Mouse (Mus musculus) forebrain, embryonic 11.5 days (tissue): Measurements from ENCODE around the gene Ppfia4. TPM values are rescaled to one million over a fixed set of nuclear protein-coding genes. Genes with fewer than 3 reads are reported as not detected.

ENCODE experiments used
- ATAC-seq: fragments of 200-750 bp; cut with Nextera tagmentation; replicated peaks from 2 replicates; pipeline ENCODE4 v1.8.0; 2017; ENCODE audit warnings: moderate TSS enrichment; ENCODE audit not compliant: low FRiP score
- DNase-seq: peaks from one replicate; pipeline ENCODE4 v3.0.0-alpha.2; 2017; ENCODE audit warnings: low spot score
- H3K27ac ChIP-seq: fragments of 300-500 bp; sonication (generic); 2 replicates; pipeline ENCODE4 v1.5.1; 2014; ENCODE audit warnings: low read depth, low read length
- H3K27me3 ChIP-seq: fragments of 300-500 bp; sonication (generic); 2 replicates; pipeline ENCODE4 v1.6.1; 2014; ENCODE audit warnings: mild to moderate bottlenecking, low read length, mixed read lengths; ENCODE audit not compliant: control insufficient read depth, insufficient read depth
- H3K36me3 ChIP-seq: fragments of 300-500 bp; sonication (generic); 2 replicates; pipeline ENCODE4 v1.6.1; 2014; ENCODE audit warnings: mild to moderate bottlenecking, low read length, moderate library complexity, mixed read lengths; ENCODE audit not compliant: control insufficient read depth, insufficient read depth
- H3K4me1 ChIP-seq: fragments of 300-500 bp; sonication (generic); replicated peaks from 2 replicates; pipeline ENCODE4 v1.6.1; 2014; ENCODE audit warnings: low read length, mixed read lengths; ENCODE audit not compliant: control insufficient read depth, insufficient read depth
- H3K4me2 ChIP-seq: fragments of 300-500 bp; sonication (generic); 2 replicates; pipeline ENCODE4 v1.6.1; 2014; ENCODE audit warnings: low read depth, mild to moderate bottlenecking, low read length, moderate library complexity, mixed read lengths; ENCODE audit not compliant: severe bottlenecking
- H3K4me3 ChIP-seq: fragments of 300-500 bp; sonication (generic); 2 replicates; pipeline ENCODE4 v1.5.1; 2014; ENCODE audit warnings: low read depth, low read length
- H3K9ac ChIP-seq: fragments of 300-500 bp; sonication (generic); 2 replicates; pipeline ENCODE4 v1.6.1; 2014; ENCODE audit warnings: low read length
- H3K9me3 ChIP-seq: fragments of 300-500 bp; sonication (generic); 2 replicates; pipeline ENCODE4 v1.6.1; 2016; ENCODE audit warnings: low read length, mixed read lengths; ENCODE audit not compliant: control insufficient read depth
- WGBS: fragments of 180-500 bp; shearing (Covaris S2); extraction: QIAGEN DNeasy Blood & Tissue Kit; methylation state at CpG from one replicate; pipeline ENCODE4 v1.1.7; 2014; 5-methylcytosine and 5-hydroxymethylcytosine counted together
- polyA plus RNA-seq: library from polyadenylated mRNA; unstranded; fragments of >200 nt; fragmentation: Nextera tagmentation; extraction: Ambion mirVana; gene quantifications from 2 replicates; pipeline ENCODE4 v1.2.1, GENCODE M21; 2014

Gene Ppfia4
- polyA plus RNA-seq, 1 experiment from 2014 or later = 2.5 TPM

DNA sequence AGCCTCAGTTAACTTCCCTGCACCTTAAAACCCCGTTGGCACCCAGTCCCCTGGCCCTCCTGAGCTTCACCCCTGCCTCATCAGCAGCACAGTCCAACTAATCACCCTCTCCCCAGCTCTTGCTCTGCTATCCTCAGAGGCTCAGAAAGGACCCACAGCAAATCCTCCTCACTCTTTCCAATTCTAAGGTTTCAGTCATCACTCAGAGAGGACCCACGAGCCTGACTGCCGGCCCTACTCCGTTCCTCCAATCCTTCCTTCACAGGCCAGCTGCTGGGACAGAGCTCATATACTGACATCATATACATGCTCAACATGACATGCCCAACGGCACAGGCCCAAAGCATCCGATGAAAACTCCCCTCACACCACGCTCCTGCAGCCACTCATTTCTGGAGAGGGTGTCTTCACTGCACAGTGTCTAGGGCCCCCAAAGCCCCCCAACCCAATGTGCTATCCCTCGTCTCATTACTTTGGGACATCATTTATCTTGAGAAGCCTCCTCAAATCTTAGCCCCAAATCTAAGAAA lies 10.1 kb upstream of the Ppfia4 start:
- Histone ChIP-seq H3K4me3 (no peak overlapping the region), H3K27me3 (no peaks in the 10 kb centered on the region), H3K9ac (no peak overlapping the region), H3K4me1 (0 out of 2 replicates have a peak, but pooled peaks cover 4% of the 10 kb centered on the region), H3K36me3 (peaks cover 3% of the 10 kb centered on the region; the same call in 1 of the 2 replicates), H3K4me2 (no peak overlapping the region), H3K27ac (no peak overlapping the region), H3K9me3 (no peaks in the 10 kb centered on the region)
- ATAC-seq (no peak), DNase-seq (no peak)
- 79% methylated on average over 8 of the region's 8 CpGs for WGBS

- 0 out of 2 replicates have a peak, but pooled peaks cover 4% of the 10 kb centered on the region for H3K4me1 ChIP-seq
- no peak overlapping the region for H3K9ac ChIP-seq
- no peak overlapping the region for H3K4me3 ChIP-seq
- no peaks in the 10 kb centered on the region for H3K9me3 ChIP-seq
- no peaks in the 10 kb centered on the region for H3K27me3 ChIP-seq
- 64% methylated on average over 2 of the region's 2 CpGs for whole genome bisulfite sequencing
- DNase-seq (no peak), ATAC-seq (no peak)
- no peak overlapping the region for H3K27ac ChIP-seq
- H3K4me2 ChIP-seq = no peak overlapping the region
- peaks cover 3% of the 10 kb centered on the region; the same call in 1 of the 2 replicates for H3K36me3 ChIP-seq
Measured at GRCm38 (mm10) chr1:134342278-134342664, 9.5 kb upstream of the Ppfia4 start.

- no peaks in the 10 kb centered on the region for H3K27me3 ChIP-seq
- no peak overlapping the region for H3K4me2 ChIP-seq
- H3K9me3 ChIP-seq = no peaks in the 10 kb centered on the region
- H3K36me3 ChIP-seq = peaks cover 3% of the 10 kb centered on the region; the same call in 1 of the 2 replicates
- DNase-seq (no peak), ATAC-seq (no peak)
- 0 out of 2 replicates have a peak, but pooled peaks cover 4% of the 10 kb centered on the region for H3K4me1 ChIP-seq
- H3K27ac ChIP-seq = no peak overlapping the region
- WGBS = 83% methylated on average over 5 of the region's 5 CpGs
- no peak overlapping the region for H3K9ac ChIP-seq
- H3K4me3 ChIP-seq = no peak overlapping the region
Measured at GRCm38 (mm10) chr1:134341641-134342277, 9.0 kb upstream of the Ppfia4 start.

- no peak overlapping the region for H3K4me3 ChIP-seq
- no peak overlapping the region for H3K9ac ChIP-seq
- H3K36me3 ChIP-seq = no peaks in the 10 kb centered on the region
- 0 out of 2 replicates have a peak, but pooled peaks cover 4% of the 10 kb centered on the region for H3K4me1 ChIP-seq
- ATAC-seq (no peak), DNase-seq (no peak)
- no peaks in the 10 kb centered on the region for H3K9me3 ChIP-seq
- H3K27me3 ChIP-seq = no peaks in the 10 kb centered on the region
- H3K27ac ChIP-seq = no peak overlapping the region
- H3K4me2 ChIP-seq = no peak overlapping the region
- 93% methylated on average over 18 of the region's 18 CpGs for WGBS
Measured at GRCm38 (mm10) chr1:134339757-134340619, 7.3 kb upstream of the Ppfia4 start.

DNA sequence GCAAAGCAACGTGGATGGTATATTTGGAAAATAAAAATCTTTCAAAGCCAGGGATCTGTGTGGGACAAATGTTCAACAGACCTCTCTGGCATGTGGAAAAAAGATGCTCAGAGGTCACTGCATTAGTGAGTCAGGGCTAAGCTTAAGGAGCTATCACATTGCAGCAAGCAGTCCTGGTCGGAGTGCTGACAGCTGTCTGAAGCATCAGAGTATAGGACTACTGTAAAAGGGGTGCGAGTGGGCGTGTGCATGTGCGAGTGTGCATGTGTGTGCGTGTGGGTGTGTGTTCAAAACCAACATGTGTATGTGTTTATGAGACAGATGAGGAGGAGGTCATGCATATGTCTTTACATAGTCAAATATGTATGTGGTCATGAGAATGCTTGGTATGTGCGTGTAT lies 6.4 kb upstream of the Ppfia4 start:
- no peak overlapping the region for H3K9ac ChIP-seq
- H3K4me1 ChIP-seq = 0 out of 2 replicates have a peak, but pooled peaks cover 3% of the 10 kb centered on the region
- no peak overlapping the region for H3K4me2 ChIP-seq
- ATAC-seq (no peak), DNase-seq (no peak)
- H3K27me3 ChIP-seq = no peaks in the 10 kb centered on the region
- 94% methylated on average over 7 of the region's 7 CpGs for WGBS
- no peak overlapping the region for H3K4me3 ChIP-seq
- no peak overlapping the region for H3K27ac ChIP-seq
- no peaks in the 10 kb centered on the region for H3K9me3 ChIP-seq
- H3K36me3 ChIP-seq = no peaks in the 10 kb centered on the region

DNA sequence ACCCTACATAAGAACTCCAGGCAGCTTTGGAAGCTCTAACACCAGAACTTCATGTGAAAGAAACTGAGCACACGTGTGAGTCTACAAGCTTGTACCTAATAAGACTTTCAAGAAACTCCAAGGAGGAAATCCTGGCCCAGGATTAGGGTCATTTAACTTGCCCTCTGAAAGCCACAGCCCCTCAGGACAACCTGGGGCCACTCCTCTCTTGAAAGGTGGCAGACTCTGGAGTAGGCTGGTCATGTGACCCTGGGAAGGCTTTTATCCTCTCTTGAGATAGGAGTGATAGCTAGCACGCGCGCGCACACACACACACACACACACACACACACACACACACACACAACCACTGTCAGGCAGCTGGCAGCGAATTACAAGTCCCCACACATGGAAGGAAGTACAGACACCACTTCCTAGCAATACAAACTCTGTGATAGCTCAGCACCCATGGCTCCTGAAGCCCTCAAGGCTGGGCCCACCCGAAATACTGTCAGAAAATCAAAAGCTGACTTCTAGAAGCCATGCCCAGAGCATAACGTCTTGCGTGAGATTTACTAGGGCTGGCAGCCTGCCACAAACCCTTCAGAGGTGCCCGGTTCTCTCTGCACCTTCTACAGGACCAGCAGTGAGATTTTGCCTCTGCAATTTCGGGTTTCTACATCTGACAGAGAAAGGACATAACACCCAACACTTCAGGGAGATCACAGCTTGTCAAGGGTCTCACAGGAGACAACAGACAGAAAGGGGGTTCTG lies 4.4 kb upstream of the Ppfia4 start:
- H3K27ac ChIP-seq = no peak overlapping the region
- DNase-seq (peak; percentile 30), ATAC-seq (no peak)
- H3K4me1 ChIP-seq = no peaks in the 10 kb centered on the region
- 91% methylated on average over 11 of the region's 11 CpGs for WGBS
- H3K4me3 ChIP-seq = no peak overlapping the region
- H3K9me3 ChIP-seq = no peaks in the 10 kb centered on the region
- H3K27me3 ChIP-seq = no peaks in the 10 kb centered on the region
- H3K36me3 ChIP-seq = no peaks in the 10 kb centered on the region
- H3K4me2 ChIP-seq = no peak overlapping the region
- no peak overlapping the region for H3K9ac ChIP-seq

DNA sequence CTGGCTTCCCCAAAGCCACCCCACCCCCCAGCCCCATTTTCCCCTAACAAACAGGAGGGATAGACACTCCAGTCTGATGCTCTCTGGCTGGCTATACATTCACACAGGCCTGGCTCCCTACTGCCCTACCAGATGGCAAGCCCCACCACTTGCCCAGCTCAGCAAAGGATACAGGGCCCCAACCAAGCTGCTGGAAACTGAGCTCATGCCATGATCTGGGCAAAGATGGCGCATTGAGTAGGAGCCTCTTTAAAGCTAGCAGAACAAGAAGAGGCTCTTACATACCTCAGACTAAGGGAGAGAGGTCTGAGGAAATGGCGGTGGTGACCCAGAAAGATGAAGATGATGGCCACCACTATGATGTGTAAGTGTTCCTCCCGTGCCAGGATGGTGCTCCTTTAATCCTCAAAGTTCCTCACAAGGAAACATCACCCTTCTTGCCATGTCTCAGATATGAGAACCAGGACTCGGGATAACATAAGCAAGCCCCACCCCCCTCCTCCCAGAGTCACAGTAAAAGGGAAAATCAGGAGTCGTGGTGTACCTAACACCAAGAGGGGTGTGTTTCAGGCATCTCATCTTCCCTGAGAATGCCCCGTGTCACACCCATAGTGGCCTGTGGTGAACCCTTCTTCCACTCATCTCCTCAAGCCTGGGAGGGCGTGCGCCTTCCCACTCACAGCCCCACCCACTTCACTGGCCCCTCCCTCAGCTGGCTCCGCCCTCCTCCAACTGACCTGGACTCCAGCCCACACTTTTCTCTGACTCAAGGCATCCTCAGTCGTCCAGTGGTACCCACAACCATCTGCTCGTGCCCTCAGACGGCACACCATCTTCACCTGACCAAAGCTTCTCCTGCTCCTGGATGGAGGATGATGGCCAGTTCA lies 3.4 kb upstream of the Ppfia4 start:
- Histone ChIP-seq H3K27me3 (no peaks in the 10 kb centered on the region), H3K4me1 (no peaks in the 10 kb centered on the region), H3K27ac (no peak overlapping the region), H3K36me3 (no peaks in the 10 kb centered on the region), H3K4me3 (no peak overlapping the region), H3K9me3 (no peaks in the 10 kb centered on the region), H3K4me2 (no peak overlapping the region), H3K9ac (no peak overlapping the region)
- whole genome bisulfite sequencing = 85% methylated on average over 12 of the region's 12 CpGs
- peak; percentile 46 for DNase-seq
- no peak for ATAC-seq
